Mouse (Mus musculus) bone marrow, adult 2 months (tissue): ENCODE data around the gene Apobec1. TPM values are rescaled to one million over a fixed set of nuclear protein-coding genes. Genes with fewer than 3 reads are reported as not detected.
"Not testable (repeated sequence)": the region's sequence is repeated elsewhere in the genome, so short reads cannot be mapped to it uniquely, and the experiment has no call there.

Experiments
- H3K27ac ChIP-seq: fragments of 200-500 bp; 2 replicates; pipeline ENCODE4 v1.5.1; 2012; ENCODE audit warnings: low read depth, mild to moderate bottlenecking, control low read depth, inconsistent platforms, low read length; ENCODE audit not compliant: control insufficient read depth, poor library complexity, insufficient read depth
- H3K4me1 ChIP-seq: fragments of 200-500 bp; 2 replicates; pipeline ENCODE4 v1.6.1; 2011; ENCODE audit warnings: low read length; ENCODE audit not compliant: control insufficient read depth, insufficient read depth
- H3K4me3 ChIP-seq: fragments of 200-500 bp; replicated peaks from 2 replicates; pipeline ENCODE3; 2011; ENCODE audit warnings: mild to moderate bottlenecking, low read depth, low read length, control low read depth; ENCODE audit not compliant: control insufficient read depth
- CTCF ChIP-seq: fragments of 200-500 bp; IDR thresholded peaks from 2 replicates; pipeline ENCODE4 v1.5.1; 2011; ENCODE audit warnings: low read length, control low read depth; ENCODE audit not compliant: control insufficient read depth, insufficient read depth
- POLR2A ChIP-seq: fragments of 200-500 bp; IDR thresholded peaks from 2 replicates; pipeline ENCODE4 v1.6.1; 2011; ENCODE audit warnings: low read depth, mild to moderate bottlenecking, control low read depth, low read length, borderline replicate concordance; ENCODE audit not compliant: control insufficient read depth
- WGBS: fragments of 180-500 bp; shearing (Covaris S2); methylation state at CpG from one replicate; pipeline ENCODE4 v1.1.7; 2018; 5-methylcytosine and 5-hydroxymethylcytosine counted together
- polyA plus RNA-seq: library from polyadenylated mRNA; stranded (reverse); fragments of >200 nt; gene quantifications from 2 replicates; pipeline ENCODE4 v1.2.4, GENCODE M21; 2011; ENCODE audit warnings: low replicate concordance; ENCODE audit not compliant: missing spikeins, insufficient read depth, insufficient read length

The Apobec1 gene
- polyA plus RNA-seq = 9.8 and 23.3 TPM in 2 replicates

GRCm38 (mm10) chr6:122602242-122602991 lies at the start of gene Apobec1:
TSS of gene Apobec1 (minus strand) at chr6:122602444.
- WGBS = under 1% methylated on average over 22 of the region's 22 CpGs
- Histone ChIP-seq H3K4me3 (peak within 1 kb of the TSS; percentile 62), H3K4me1 (peaks cover 2% of the 10 kb centered on the region), H3K27ac (peak within 1 kb of the TSS; percentile 94)
- peak; percentile 79 for TF ChIP-seq POLR2A
- no peak for TF ChIP-seq CTCF

- WGBS = 67% methylated on average over 5 of the region's 5 CpGs
- no peaks in the 10 kb centered on the region; the same call in 1 of the 2 replicates for H3K4me1 ChIP-seq
- TF ChIP-seq CTCF (no peak), POLR2A (no peak)
- H3K4me3 ChIP-seq = no peak overlapping the region
- no peak overlapping the region for H3K27ac ChIP-seq
These were observed 48.2 kb upstream of the Apobec1 start for GRCm38 (mm10) chr6:122650398-122650980.

GRCm38 (mm10) chr6:122649903-122650302 lies 47.7 kb upstream of the Apobec1 start:
- WGBS = 81% methylated on average over 3 of the region's 3 CpGs
- no peaks in the 10 kb centered on the region for H3K4me1 ChIP-seq
- H3K4me3 ChIP-seq = no peak overlapping the region
- no peak overlapping the region for H3K27ac ChIP-seq
- TF ChIP-seq CTCF = no peak
- TF ChIP-seq POLR2A = no peak

GRCm38 (mm10) chr6:122644196-122644595 lies 42.0 kb upstream of the Apobec1 start:
- 87% methylated on average over 21 of the region's 21 CpGs for WGBS
- not testable (repeated sequence) for H3K27ac ChIP-seq, H3K4me1 ChIP-seq, H3K4me3 ChIP-seq

- WGBS = 81% methylated on average over 4 of the region's 4 CpGs
- not testable (repeated sequence) for H3K4me3 ChIP-seq, H3K4me1 ChIP-seq, H3K27ac ChIP-seq
These were observed 35.3 kb upstream of the Apobec1 start for GRCm38 (mm10) chr6:122637566-122637965.

- H3K27ac ChIP-seq = no peak overlapping the region
- H3K4me1 ChIP-seq = no peaks in the 10 kb centered on the region
- WGBS = 70% methylated on average over 3 of the region's 3 CpGs
- TF ChIP-seq CTCF (peak; percentile 23; the same call in 1 of the 2 replicates), POLR2A (no peak)
- no peak overlapping the region for H3K4me3 ChIP-seq
These were observed 34.4 kb upstream of the Apobec1 start for GRCm38 (mm10) chr6:122636666-122637065.

GRCm38 (mm10) chr6:122635315-122635714 lies 33.1 kb upstream of the Apobec1 start:
- TF ChIP-seq CTCF = no peak
- TF ChIP-seq POLR2A = no peak
- WGBS = 21% methylated on average over 7 of the region's 7 CpGs
- H3K4me3 ChIP-seq = no peak overlapping the region
- no peak overlapping the region for H3K27ac ChIP-seq
- H3K4me1 ChIP-seq = no peaks in the 10 kb centered on the region

GRCm38 (mm10) chr6:122633411-122633810 lies 31.2 kb upstream of the Apobec1 start:
- Histone ChIP-seq H3K4me3 (no peak overlapping the region), H3K27ac (no peak overlapping the region), H3K4me1 (no peaks in the 10 kb centered on the region)
- TF ChIP-seq POLR2A = no peak
- peak; percentile 47; the same call in 1 of the 2 replicates for TF ChIP-seq CTCF
- WGBS = 30% methylated on average over 9 of the region's 9 CpGs
